Mouse (Mus musculus) cortical plate, adult 2 months (tissue): ENCODE data around the gene Zfp706.

Experiments used
- CTCF ChIP-seq: fragments of 200-500 bp; IDR thresholded peaks from 2 replicates; pipeline ENCODE4 v1.5.1; 2011; ENCODE audit warnings: mild to moderate bottlenecking, control low read depth, low read length; ENCODE audit not compliant: insufficient read depth; ENCODE audit errors: extremely low read depth
- POLR2A ChIP-seq: fragments of 200-500 bp; IDR thresholded peaks from 2 replicates; pipeline ENCODE4 v1.6.1; 2011; ENCODE audit warnings: mild to moderate bottlenecking, low read length, control low read depth; ENCODE audit not compliant: insufficient read depth; ENCODE audit errors: extremely low read depth

GRCm38 (mm10) chr15:37005793-37006474 is 1.6 kb downstream of the Zfp706 start:
- TF ChIP-seq CTCF (no peak), POLR2A (no peak)
